Mouse (Mus musculus) liver, embryonic 12.5 days (tissue): ENCODE measurements at regions not wholly inside any gene's neighbourhood (a gene's known extent, or its start where the extent isn't known, plus 50 kb on each side); places are given as distances from the start of the nearest gene placed in this dataset.

Source experiments
- ATAC-seq: fragments of 200-750 bp; cut with Nextera tagmentation; 2 replicates; pipeline ENCODE4 v1.8.0; 2017; ENCODE audit warnings: moderate number of reproducible peaks, mild to moderate bottlenecking, moderate library complexity
- H3K27ac ChIP-seq: fragments of 300-500 bp; sonication (generic); 2 replicates; pipeline ENCODE4 v1.5.1; 2016; ENCODE audit warnings: mild to moderate bottlenecking
- H3K27me3 ChIP-seq: fragments of 300-500 bp; sonication (generic); replicated peaks from 2 replicates; pipeline ENCODE4 v1.6.1; 2016; ENCODE audit warnings: mild to moderate bottlenecking, moderate library complexity
- H3K36me3 ChIP-seq: fragments of 300-500 bp; sonication (generic); 2 replicates; pipeline ENCODE4 v1.6.1; 2016; ENCODE audit warnings: mild to moderate bottlenecking, moderate library complexity
- H3K4me1 ChIP-seq: fragments of 300-500 bp; sonication (generic); 2 replicates; pipeline ENCODE4 v1.6.1; 2016
- H3K4me2 ChIP-seq: fragments of 300-500 bp; sonication (generic); 2 replicates; pipeline ENCODE4 v1.6.1; 2016; ENCODE audit warnings: mild to moderate bottlenecking, moderate library complexity
- H3K4me3 ChIP-seq: fragments of 300-500 bp; sonication (generic); 2 replicates; pipeline ENCODE4 v1.5.1; 2016; ENCODE audit warnings: mild to moderate bottlenecking, moderate library complexity
- H3K9ac ChIP-seq: fragments of 300-500 bp; sonication (generic); 2 replicates; pipeline ENCODE4 v1.6.1; 2016; ENCODE audit warnings: mild to moderate bottlenecking, moderate library complexity
- H3K9me3 ChIP-seq: fragments of 300-500 bp; sonication (generic); replicated peaks from 2 replicates; pipeline ENCODE4 v1.6.1; 2016; ENCODE audit warnings: mild to moderate bottlenecking, moderate library complexity
- WGBS: fragments of 180-500 bp; shearing (Covaris S2); methylation state at CpG from one replicate; pipeline ENCODE4 v1.1.7; 2016; ENCODE audit not compliant: insufficient replicate concordance; 5-methylcytosine and 5-hydroxymethylcytosine counted together

DNA sequence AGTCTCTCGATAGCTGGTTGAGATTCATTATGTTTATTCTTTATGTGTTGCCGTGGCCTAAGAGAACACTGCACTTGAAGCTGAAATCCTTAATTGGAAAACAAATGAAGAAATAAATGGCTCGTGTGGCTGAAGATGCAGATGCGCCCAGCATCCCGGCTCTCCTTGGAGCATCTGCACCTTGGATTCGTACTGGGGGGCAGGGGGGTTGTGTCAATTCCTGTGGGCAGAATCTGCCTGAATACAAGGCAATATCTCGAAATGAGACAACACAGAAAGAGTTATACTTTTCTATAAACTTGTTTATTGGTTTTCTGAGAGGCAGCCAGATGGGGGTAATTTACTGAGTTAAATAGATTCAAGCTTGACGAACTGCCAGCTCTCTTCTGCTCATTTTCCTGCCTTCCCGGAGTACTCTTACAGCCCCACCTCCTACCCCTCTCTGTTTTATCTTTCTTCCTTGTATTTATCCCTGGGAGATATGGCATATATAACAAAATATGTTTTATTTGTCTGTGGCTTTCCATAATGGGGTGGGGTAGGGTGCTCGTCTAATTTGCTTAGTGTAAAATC, 229.1 kb downstream of the Pmp22 start:
- WGBS, result 64% methylated on average over 10 of the region's 10 CpGs
- Histone ChIP-seq H3K4me3 (no peak overlapping the region), H3K36me3 (no peaks in the 10 kb centered on the region), H3K4me1 (peaks cover 8% of the 10 kb centered on the region), H3K4me2 (no peak overlapping the region), H3K27me3 (no peaks in the 10 kb centered on the region), H3K9me3 (no peaks in the 10 kb centered on the region), H3K9ac (no peak overlapping the region), H3K27ac (no peak overlapping the region)
- no peak for ATAC-seq

DNA sequence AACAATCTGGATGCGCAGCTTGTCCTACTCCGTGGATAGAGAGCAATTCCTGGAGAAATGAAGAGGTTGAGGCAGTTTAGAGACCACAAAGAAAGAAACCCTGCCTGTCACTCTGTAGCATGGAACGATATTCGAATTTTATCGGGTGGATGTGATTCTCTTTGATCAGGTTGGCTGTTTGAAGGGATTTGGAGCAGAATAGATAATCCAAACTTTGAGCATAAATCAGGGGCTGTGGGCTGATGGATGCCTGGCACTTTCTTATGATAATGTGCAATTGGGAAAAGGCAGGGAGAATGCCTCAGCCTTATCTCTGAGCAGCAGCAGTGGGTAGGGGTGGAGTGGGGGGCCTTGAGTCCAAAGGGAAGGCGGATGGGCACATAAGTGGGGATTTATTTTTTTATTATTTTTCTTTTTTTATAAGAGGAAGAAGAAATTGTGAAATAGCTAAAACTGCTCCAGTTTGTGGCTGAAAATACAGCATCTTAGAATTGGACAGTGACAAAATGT, 239.0 kb downstream of the Pmp22 start:
- Histone ChIP-seq H3K36me3 (no peaks in the 10 kb centered on the region), H3K9ac (no peak overlapping the region), H3K27ac (no peak overlapping the region), H3K9me3 (no peaks in the 10 kb centered on the region), H3K4me3 (no peak overlapping the region), H3K4me1 (peaks cover 38% of the 10 kb centered on the region), H3K4me2 (no peak overlapping the region), H3K27me3 (peaks cover 17% of the 10 kb centered on the region)
- WGBS, result 54% methylated on average over 6 of the region's 6 CpGs
- no peak for ATAC-seq

DNA sequence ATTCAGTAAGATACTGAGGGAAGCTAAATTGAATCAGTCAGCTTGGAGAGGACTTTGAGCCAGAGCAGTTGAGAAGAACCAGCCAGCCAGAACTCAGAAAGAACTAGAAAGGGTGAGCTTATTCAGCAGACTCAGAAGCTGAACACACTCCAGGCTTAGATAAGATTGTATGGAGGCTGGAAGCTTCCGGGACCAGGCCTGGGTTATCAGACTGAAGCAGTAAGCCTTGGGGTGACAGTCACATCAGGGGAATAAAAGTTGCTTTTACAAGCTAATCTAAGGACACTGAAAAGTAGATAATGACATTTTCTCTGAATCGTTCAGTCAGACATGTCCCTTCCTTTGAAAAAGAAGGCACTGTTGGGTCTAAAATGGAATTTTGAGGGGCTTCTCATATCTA, 240.7 kb downstream of the Pmp22 start:
- H3K27me3 ChIP-seq, result peaks cover 17% of the 10 kb centered on the region
- H3K4me2 ChIP-seq, result no peak overlapping the region
- H3K9me3 ChIP-seq, result no peaks in the 10 kb centered on the region
- H3K36me3 ChIP-seq, result no peaks in the 10 kb centered on the region
- H3K4me1 ChIP-seq, result peaks cover 30% of the 10 kb centered on the region
- no peak overlapping the region for H3K27ac ChIP-seq
- ATAC-seq, result peak; percentile 92
- no peak overlapping the region for H3K9ac ChIP-seq
- H3K4me3 ChIP-seq, result no peak overlapping the region
- 25% methylated on average over 2 of the region's 2 CpGs for WGBS

DNA sequence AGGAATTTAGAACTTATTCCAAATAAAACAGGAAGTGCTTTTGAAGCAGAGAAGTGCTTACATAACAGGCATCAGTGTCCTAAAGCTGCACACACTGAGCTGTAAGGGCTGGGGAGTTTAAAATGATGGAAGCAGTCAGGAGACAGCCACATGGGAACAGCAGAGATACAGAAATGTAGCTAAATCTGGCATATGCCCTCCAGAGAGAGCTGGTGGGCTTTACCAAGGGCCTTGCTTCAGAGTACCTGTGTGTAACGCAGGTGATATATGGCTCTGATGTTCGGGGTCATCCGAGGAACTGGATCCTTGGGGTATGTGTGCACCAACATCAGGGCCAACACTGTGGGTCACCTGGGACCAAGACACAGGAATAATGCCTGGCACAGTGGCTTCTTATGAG, 247.5 kb downstream of the Pmp22 start:
- Histone ChIP-seq H3K27me3 (no peaks in the 10 kb centered on the region), H3K36me3 (no peaks in the 10 kb centered on the region), H3K4me2 (no peak overlapping the region), H3K27ac (no peak overlapping the region), H3K9ac (no peak overlapping the region), H3K4me3 (no peak overlapping the region), H3K4me1 (0 out of 2 replicates have a peak, but pooled peaks cover 3% of the 10 kb centered on the region), H3K9me3 (no peaks in the 10 kb centered on the region)
- no peak for ATAC-seq
- 73% methylated on average over 3 of the region's 3 CpGs for WGBS

DNA sequence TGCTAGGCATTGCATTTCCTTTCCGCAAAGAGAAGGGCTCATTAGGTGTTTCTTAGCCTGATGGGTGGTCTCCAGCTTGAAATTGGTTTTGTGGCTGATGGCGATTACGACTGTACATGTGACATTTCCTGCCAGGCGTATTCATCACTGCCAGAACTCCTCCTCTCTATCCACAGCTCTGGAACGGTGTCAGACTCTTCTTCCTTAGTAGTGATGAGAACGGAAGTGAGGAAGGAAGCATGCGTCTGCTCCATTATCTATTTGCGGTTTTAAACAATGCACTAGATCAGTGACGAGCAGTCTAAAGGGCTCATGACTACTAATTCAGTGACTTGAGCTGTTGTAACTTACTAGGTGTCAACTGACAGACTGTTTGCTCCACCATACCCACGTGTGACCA, 248.2 kb downstream of the Pmp22 start:
- Histone ChIP-seq H3K4me1 (0 out of 2 replicates have a peak, but pooled peaks cover 3% of the 10 kb centered on the region), H3K36me3 (no peaks in the 10 kb centered on the region), H3K4me3 (no peak overlapping the region), H3K9ac (no peak overlapping the region), H3K27ac (no peak overlapping the region), H3K4me2 (no peak overlapping the region), H3K9me3 (no peaks in the 10 kb centered on the region), H3K27me3 (no peaks in the 10 kb centered on the region)
- WGBS, result 18% methylated on average over 10 of the region's 10 CpGs
- ATAC-seq, result no peak

DNA sequence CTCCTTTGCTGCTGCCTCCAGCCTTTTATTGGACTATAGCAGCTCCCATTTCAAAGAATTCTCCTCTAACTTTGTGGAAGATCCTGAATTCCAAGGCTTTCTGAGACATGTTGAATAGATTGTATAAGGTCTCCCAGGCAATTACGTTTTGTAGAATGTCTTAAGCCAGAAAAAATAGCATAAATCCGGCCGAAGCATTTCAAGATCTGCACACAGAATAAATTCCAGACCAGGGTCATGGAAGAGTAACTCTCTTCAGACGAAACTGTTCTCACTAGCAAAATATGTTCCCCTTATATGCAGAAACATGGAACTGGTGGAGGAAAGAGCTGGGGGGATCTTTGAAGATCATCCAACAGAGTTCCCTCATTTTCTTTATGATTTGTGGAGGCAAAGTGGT, 259.5 kb downstream of the Pmp22 start:
- no peaks in the 10 kb centered on the region; the same call in 1 of the 2 replicates for H3K27me3 ChIP-seq
- no peaks in the 10 kb centered on the region for H3K9me3 ChIP-seq
- H3K4me1 ChIP-seq, result no peaks in the 10 kb centered on the region
- no peak overlapping the region for H3K4me2 ChIP-seq
- no peaks in the 10 kb centered on the region for H3K36me3 ChIP-seq
- H3K27ac ChIP-seq, result no peak overlapping the region
- ATAC-seq, result no peak
- WGBS, result 65% methylated on average over 4 of the region's 4 CpGs
- no peak overlapping the region for H3K9ac ChIP-seq
- H3K4me3 ChIP-seq, result no peak overlapping the region

DNA sequence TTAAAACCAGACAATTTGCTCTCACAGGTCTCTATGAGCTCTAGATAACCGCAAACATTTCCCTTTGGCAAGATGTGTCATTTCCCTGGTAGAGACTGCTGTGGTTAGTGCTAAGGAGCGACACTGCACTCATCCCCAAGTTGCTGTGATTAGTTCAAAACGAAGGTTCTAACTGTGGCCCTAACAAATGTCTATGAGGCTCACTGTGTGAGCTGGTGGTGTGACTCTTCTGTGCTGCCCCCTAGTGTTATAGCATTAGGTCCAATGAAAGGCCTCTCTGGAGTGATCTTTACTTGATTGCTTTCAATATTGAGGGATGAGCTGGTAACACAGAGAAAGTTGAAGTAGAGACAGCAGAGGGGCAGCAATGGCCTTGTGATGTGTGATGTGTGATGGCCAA, 262.7 kb downstream of the Pmp22 start:
- no peaks in the 10 kb centered on the region for H3K9me3 ChIP-seq
- no peak overlapping the region for H3K4me2 ChIP-seq
- no peaks in the 10 kb centered on the region for H3K4me1 ChIP-seq
- H3K27me3 ChIP-seq, result no peaks in the 10 kb centered on the region; the same call in 1 of the 2 replicates
- 28% methylated on average over 3 of the region's 3 CpGs for WGBS
- no peak overlapping the region for H3K4me3 ChIP-seq
- no peak overlapping the region for H3K9ac ChIP-seq
- H3K36me3 ChIP-seq, result no peaks in the 10 kb centered on the region
- ATAC-seq, result no peak
- no peak overlapping the region for H3K27ac ChIP-seq

DNA sequence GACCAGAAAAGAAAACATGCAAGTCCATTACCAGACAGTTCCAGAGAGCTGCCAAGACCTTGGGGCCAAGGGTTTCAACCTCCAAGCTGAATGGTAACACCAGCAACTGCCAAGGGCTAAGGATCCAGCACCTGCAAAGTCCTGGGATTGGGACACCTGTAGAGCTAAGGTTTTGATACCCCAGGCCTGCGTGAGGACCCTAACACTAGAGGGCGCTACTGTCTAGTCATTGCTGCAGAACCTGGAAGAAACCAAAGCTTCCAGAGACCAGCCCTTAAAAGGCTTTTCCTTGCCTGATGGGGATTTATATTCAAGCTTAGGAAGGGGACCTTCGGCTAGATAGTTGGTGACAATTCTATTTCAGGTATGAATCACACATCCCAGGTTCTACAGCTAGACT, 263.6 kb downstream of the Pmp22 start:
- ATAC-seq, result no peak
- H3K36me3 ChIP-seq, result no peaks in the 10 kb centered on the region

DNA sequence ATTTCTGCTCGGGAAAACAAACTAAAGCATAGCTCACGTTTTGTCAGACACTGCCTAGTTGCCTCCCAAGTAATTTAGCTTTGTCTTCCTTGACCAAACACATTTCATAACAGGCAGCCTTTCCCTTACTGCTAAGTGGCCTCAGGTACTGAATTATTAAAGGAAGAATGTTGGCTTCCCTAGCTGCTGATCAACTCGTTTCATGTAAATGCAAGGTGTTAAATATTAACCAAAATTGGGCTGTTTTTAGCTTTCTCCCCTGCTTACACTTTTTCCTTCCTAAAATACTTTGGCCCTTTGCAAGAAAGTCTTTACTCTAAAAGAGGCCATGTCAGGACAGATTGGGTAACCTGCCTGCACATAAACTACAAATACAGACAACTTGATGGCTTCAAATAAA, 265.4 kb downstream of the Pmp22 start:
- Histone ChIP-seq H3K4me3 (no peak overlapping the region), H3K4me1 (no peaks in the 10 kb centered on the region), H3K9ac (no peak overlapping the region), H3K27me3 (no peaks in the 10 kb centered on the region; the same call in 1 of the 2 replicates), H3K36me3 (no peaks in the 10 kb centered on the region), H3K27ac (no peak overlapping the region), H3K4me2 (no peak overlapping the region), H3K9me3 (no peaks in the 10 kb centered on the region)
- no peak for ATAC-seq
- whole genome bisulfite sequencing, result 50% methylated on average over 3 of the region's 3 CpGs

More for the DNA sequence above, 263.6 kb downstream of the Pmp22 start:
- H3K27me3 ChIP-seq, result no peaks in the 10 kb centered on the region; the same call in 1 of the 2 replicates
- H3K9ac ChIP-seq, result no peak overlapping the region
- H3K4me2 ChIP-seq, result no peak overlapping the region
- H3K4me1 ChIP-seq, result no peaks in the 10 kb centered on the region
- WGBS, result 46% methylated on average over 3 of the region's 3 CpGs
- no peak overlapping the region for H3K4me3 ChIP-seq
- no peak overlapping the region for H3K27ac ChIP-seq
- H3K9me3 ChIP-seq, result no peaks in the 10 kb centered on the region

DNA sequence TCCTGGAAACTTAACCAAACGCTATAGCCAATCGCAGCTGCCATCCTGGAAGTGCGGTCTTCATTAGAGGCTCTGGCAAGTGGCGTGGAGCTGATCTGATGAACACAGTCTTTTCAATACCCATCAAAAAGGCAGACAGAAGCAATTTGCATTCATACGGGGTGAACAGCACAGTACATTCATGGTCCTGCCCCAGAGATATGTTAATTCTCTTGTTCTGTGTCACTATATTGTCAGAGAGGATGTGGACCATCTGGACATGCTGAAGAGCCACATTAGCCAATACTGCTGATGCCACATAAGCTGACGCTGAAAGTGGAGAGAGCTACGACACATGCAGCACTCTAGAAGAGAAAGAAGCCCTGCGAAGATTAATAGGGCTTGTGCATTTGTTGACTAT, 267.6 kb downstream of the Pmp22 start:
- Histone ChIP-seq H3K4me3 (no peak overlapping the region), H3K4me1 (no peaks in the 10 kb centered on the region), H3K27me3 (no peaks in the 10 kb centered on the region), H3K9ac (no peak overlapping the region), H3K4me2 (no peak overlapping the region), H3K27ac (no peak overlapping the region), H3K9me3 (no peaks in the 10 kb centered on the region), H3K36me3 (no peaks in the 10 kb centered on the region)
- no peak for ATAC-seq
- 74% methylated on average over 8 of the region's 8 CpGs for WGBS

DNA sequence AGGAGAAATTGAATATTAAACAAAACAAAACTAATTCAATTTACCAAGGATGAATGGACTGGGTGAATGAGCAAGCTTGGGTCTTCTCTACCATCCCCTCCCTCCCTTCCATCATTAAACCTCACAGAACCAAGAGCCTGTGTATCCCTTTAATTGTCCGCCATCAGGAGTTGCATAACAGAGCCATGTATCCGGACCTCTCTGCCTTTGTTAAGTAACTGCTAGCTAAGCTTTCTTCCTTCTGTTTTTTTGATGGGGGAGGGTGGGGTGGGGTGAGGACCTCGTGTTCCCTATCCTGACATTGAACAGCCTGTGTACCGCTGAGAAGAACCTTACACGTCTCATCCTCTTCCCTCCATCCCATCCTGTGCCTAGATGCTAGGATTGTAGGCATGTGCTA, 274.0 kb downstream of the Pmp22 start:
- H3K27me3 ChIP-seq, result no peaks in the 10 kb centered on the region; the same call in 1 of the 2 replicates

DNA sequence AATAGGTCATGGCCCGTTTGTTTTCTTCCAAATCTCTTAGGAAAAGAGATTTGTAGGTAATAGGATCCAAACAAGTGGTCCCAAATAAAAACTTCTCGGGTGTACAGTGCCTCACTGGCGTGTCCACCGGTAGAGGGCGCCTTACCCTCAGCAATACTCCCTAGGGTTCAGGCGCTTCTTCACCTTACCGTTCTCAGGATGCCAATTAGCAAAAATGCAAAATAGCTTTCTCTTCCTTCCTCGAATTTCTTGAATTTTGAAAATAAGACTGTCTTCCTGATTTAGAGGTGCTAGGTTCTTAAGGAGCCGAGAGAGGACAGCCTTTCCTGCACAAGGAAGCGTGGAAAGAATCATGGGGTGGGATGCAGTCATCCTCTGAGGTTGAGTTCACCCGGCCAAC, 275.9 kb downstream of the Pmp22 start:
- no peak for ATAC-seq
- Histone ChIP-seq H3K4me2 (no peak overlapping the region), H3K9me3 (no peaks in the 10 kb centered on the region), H3K4me1 (no peaks in the 10 kb centered on the region), H3K36me3 (no peaks in the 10 kb centered on the region), H3K4me3 (no peak overlapping the region), H3K27ac (no peak overlapping the region), H3K9ac (no peak overlapping the region), H3K27me3 (no peaks in the 10 kb centered on the region; the same call in 1 of the 2 replicates)
- WGBS, result 15% methylated on average over 11 of the region's 11 CpGs

More for the DNA sequence above, 274.0 kb downstream of the Pmp22 start:
- no peak for ATAC-seq
- Histone ChIP-seq H3K9me3 (no peaks in the 10 kb centered on the region), H3K4me3 (no peak overlapping the region), H3K9ac (no peak overlapping the region), H3K4me2 (no peak overlapping the region), H3K27ac (no peak overlapping the region), H3K36me3 (no peaks in the 10 kb centered on the region), H3K4me1 (no peaks in the 10 kb centered on the region)
- 40% methylated on average over 5 of the region's 5 CpGs for WGBS

DNA sequence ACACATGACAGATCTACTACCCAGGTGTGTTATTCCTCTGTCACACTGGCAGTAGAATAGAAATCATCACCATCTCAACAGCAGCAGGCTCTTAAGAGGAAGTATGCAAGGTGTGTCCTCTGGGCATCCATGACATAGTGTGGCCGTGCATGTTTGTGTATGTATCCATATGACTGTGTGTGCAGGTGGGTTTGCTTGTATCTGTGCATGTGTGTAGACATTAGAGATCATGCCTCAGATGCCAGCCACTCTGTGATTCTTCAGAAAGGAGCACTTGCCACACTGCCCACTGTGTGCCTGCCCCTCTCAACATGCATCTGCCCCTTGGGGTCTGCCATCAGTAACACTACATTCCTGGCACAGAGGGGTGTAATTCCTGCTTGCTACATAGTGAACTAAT, 280.6 kb downstream of the Pmp22 start:
- peaks cover 4% of the 10 kb centered on the region; the same call in 1 of the 2 replicates for H3K4me1 ChIP-seq
- no peak overlapping the region for H3K4me3 ChIP-seq
- ATAC-seq, result no peak
- no peak overlapping the region for H3K27ac ChIP-seq
- H3K4me2 ChIP-seq, result no peak overlapping the region
- no peaks in the 10 kb centered on the region for H3K9me3 ChIP-seq
- no peak overlapping the region for H3K9ac ChIP-seq
- no peaks in the 10 kb centered on the region for H3K36me3 ChIP-seq
- peaks cover 15% of the 10 kb centered on the region for H3K27me3 ChIP-seq
- WGBS, result 65% methylated on average over 1 of the region's 1 CpGs
